Mouse (Mus musculus): ENCODE measurements around the gene Retnlg.

Retnlg gene

DNA sequence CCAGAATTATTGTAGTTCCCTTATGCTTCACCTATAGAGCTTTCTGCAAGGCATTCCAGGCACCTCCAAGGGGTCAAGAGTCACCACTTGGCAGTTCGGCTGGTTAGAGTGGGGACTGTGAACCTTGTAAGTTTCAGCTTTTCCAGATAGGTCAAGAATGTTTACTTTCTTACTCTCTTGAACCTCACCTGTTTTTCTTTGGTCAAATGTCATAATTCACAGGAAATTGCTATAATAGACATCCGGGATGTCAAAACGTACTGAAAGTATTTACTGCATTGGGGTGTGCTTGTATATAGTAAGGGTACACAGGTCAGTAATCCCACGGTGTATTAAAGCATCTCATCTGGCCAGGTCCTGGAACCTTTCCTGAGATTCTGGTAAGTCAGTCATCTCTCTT lies at the start of gene Retnlg:
Gene Retnlg (plus strand): TSS at position 301 of the 400 bp plus-strand sequence.
- 83% methylated on average over 4 of the region's 4 CpGs for WGBS

- 88% methylated on average over 3 of the region's 3 CpGs for WGBS
These were observed 45.9 kb upstream of the Retnlg start for GRCm38 (mm10) chr16:48826474-48826873.

DNA sequence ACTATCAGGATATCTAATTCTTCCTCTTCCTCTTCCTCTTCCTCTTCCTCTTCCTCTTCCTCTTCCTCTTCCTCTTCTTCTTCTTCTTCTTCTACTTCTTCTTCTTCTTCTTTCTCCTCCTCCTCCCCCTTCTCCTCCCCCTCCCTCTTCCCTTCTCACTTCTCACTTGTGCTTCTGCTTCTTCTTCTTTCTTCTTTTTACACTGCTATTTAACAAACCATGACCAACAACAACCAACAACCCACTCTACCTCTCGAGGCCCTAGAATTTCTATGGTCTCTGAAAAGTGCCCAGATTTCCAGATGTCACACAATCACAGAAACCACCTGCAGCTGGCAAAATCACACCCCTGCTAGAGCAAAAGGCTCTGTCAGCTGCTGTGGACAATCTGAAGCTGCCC lies 44.8 kb upstream of the Retnlg start:
- 64% methylated on average over 1 of the region's 1 CpGs for WGBS

DNA sequence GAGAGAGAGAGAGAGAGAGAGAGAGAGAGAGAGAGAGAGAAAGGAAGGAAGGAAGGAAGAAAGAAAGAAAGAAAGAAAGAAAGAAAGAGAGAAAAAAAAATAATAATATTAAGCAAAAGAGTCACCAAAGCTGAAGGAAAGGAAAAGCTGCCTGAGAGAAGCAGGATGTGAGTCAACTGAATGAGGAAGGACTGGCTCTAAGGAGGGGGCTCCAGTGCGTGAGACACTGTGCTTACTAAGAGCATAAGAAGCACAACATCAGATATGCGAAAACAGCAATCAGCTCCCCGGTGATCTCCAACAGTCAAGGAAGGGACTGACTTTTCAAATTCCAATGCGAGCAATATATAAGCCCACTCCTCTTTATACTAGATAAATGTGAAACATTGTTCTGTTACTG lies 43.4 kb upstream of the Retnlg start:
- 79% methylated on average over 4 of the region's 4 CpGs for WGBS

GRCm38 (mm10) chr16:48832055-48832454 lies 40.4 kb upstream of the Retnlg start:
- WGBS: 76% methylated on average over 8 of the region's 8 CpGs

DNA sequence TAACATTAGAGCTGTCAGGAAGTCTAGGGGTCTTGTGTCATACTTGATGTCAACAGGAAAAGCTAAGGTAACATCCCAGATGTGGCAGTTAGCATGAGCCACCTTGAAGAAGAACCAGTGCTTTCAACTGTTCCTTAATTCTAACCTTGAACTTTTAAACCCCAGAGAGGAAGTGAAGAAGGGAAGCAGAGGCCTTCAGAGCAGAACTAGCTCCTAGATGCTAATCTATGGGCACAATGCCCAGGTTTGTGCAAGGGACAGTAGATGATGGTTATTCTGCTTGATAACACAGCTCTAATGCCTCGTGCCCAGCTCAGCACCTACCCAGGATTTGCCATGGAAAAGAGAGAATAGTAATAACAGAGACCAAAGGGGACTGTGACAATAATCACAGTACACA lies 38.8 kb upstream of the Retnlg start:
- WGBS: 76% methylated on average over 1 of the region's 1 CpGs

GRCm38 (mm10) chr16:48842266-48842665 lies 30.2 kb upstream of the Retnlg start, which contains the start of gene Retnla:
Gene Retnla (plus strand): TSS chr16:48842551.
- 82% methylated on average over 3 of the region's 3 CpGs for WGBS

DNA sequence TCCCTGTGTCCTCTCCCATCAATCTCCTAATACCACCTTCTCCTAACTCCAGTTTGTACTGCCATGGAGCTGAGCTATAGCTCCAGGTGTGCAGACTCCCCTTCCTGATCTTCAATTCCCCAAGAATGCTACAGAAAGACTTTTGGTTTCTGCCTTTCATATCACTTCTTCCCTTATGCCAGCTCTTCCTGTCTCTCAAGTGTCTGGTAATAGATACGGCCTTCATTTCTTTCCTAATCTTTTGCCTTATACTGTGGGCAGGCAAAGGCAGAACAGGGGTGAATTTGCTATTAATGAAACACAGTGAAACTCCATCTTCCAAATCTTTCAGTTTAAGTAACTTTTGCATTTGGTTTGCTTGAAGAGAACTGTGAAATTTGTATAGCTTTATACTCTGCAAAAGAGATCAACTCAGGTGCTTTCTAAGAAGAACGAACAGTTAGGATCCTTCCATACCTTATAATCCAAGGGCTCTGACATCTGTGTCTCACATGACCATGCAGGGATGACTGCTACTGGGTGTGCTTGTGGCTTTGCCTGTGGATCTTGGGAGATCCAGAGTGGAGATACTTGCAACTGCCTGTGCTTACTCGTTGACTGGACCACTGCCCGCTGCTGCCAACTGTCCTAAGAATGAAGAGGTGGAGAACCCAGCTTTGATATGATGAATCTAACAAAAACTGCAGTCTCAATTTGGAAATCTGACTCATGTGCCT lies 28.6 kb upstream of the Retnlg start:
- 84% methylated on average over 4 of the region's 4 CpGs for WGBS

- WGBS: 97% methylated on average over 1 of the region's 1 CpGs
These were observed 7.4 kb upstream of the Retnlg start for GRCm38 (mm10) chr16:48865004-48865403.

- 66% methylated on average over 2 of the region's 2 CpGs for WGBS
These were observed 4.7 kb upstream of the Retnlg start for GRCm38 (mm10) chr16:48867690-48868089.

GRCm38 (mm10) chr16:48868663-48869062 lies 3.8 kb upstream of the Retnlg start:
- WGBS: 85% methylated on average over 1 of the region's 1 CpGs

DNA sequence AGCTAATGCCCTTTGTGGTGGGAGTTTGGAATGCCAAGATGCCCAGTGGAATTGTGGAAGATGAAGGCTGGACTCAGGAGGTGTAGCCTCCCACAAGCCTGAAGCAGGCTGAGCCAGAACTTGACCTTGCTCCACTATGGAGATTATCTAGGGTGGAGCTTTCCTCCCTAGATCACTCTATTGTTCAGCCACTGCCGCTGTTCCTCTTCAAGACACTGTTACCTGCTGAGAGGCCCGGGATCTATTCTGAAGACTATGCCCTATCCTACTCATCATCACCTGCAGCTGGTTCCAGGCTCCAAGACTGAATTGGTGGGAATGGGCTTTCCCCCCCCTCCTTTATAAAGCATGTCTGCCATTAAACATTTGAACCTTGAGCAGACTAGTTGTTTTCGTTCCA lies 2.8 kb upstream of the Retnlg start:
- 78% methylated on average over 3 of the region's 3 CpGs for WGBS

- 100% methylated on average over 1 of the region's 1 CpGs for WGBS
These were observed 667 bp upstream of the Retnlg start for GRCm38 (mm10) chr16:48871754-48872153.

DNA sequence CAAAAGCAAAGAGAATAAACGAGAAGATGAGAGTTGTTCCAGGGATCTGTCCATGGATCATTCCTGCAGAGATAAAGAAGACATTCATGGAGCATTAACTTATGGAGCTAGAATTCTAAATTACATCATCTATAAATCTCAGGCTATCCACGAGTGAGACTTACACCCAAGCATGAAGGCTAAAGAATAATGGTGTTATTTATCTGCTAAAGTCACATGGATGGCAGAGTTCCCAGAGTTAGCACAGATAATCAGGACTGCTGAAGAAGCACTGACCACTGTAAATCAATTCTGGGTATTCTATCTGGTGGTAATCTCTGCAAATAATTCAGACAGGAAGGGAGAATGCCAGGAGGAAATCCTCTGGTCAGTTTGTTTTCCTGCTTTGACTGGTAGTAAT lies 18.3 kb downstream of the Retnlg start:
- WGBS: 46% methylated on average over 2 of the region's 2 CpGs

DNA sequence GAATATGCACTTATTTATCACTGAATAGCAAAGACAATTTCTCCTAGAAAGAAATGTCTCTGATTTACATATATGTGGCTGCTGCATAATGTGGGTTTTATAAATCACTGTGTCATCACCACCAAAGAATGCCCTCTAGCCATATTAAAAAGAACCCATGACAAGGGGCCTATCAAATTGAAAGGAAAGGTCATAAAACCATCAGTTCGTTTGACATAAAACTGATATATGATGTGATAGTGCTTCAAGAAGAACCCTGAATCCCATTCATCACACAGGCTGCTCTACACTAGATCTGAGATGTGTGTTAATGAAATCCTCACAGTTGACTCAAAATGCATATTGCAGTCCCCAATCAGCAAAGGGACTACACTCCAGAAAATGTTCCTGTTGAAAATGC lies 27.4 kb downstream of the Retnlg start:
- WGBS: 71% methylated on average over 1 of the region's 1 CpGs

- WGBS: 92% methylated on average over 1 of the region's 1 CpGs
These were observed 38.8 kb downstream of the Retnlg start for GRCm38 (mm10) chr16:48911184-48911583.

DNA sequence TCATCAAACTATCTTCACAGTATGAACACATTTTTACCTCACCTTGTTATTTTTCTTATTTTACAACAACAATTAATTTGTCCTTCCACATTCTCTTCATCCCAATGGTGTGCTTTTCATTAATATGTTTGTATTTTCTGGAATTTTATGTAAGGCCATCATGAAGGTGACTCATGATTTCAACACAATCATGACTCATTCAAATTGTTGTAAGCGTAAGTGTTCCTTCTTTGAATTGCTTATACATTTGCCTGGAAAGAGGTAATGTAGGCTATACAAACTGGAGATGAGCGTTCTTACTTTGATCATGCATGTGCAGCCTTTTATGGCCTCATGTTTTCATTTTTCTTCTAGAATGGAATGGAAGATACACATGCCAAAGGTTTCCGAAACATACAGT lies 40.8 kb downstream of the Retnlg start:
- WGBS: 81% methylated on average over 3 of the region's 3 CpGs

DNA sequence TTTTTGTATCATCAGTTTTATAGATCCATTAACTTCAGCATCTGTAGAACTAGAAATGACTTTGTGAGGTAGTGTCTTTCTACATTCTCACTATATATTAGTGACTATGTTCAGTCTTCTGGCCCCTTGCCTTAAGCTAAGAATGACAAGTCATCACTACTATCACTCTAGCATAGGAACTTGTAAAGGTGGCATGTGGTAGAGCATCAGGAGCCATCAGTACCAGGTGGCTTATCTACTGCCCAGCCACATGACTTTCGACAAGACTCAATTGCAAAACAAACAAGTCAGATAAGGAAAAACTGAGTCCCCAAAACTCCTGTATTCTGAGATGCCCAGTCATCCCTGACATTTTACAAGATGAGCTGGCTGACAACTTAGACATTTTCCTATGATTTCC lies 51.3 kb downstream of the Retnlg start:
- WGBS: 91% methylated on average over 1 of the region's 1 CpGs
